Mouse (Mus musculus) urinary bladder, adult 2 months (tissue): ENCODE data around the gene Ap1g2. TPM values are rescaled to one million over a fixed set of nuclear protein-coding genes. Genes with fewer than 3 reads are reported as not detected.

Source experiments
- DNase-seq: peaks from one replicate; pipeline ENCODE4 v3.0.0; 2022; ENCODE audit warnings: low spot score
- polyA plus RNA-seq: library from polyadenylated mRNA; depleted of rRNA; stranded (reverse); fragments of >200 nt; gene quantifications from 2 replicates; pipeline ENCODE4 v1.2.3, GENCODE M21; 2012; rRNA removed

Gene Ap1g2
- polyA plus RNA-seq, 1 experiment: 26.6 TPM

DNA sequence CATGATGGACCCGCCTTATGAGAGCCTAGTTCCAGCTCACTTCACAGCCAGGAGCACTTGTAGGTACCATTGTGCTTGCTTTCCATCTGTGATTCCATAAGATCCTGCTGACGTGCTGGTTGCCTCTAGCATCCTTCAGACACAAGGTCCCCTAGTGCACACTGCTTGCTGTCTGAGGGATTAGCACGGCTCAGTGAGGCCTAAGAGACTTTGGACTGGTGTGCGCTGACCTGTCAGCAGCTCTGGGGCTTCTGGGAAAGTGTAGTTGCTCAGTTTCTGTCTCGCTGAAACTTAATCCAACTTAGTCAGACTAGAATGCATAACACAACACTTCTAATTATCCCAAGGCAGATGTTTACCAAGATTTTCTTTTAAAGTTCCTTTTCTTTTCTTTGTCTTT, 46.5 kb downstream of the Ap1g2 start:
- DNase-seq: no peak

DNA sequence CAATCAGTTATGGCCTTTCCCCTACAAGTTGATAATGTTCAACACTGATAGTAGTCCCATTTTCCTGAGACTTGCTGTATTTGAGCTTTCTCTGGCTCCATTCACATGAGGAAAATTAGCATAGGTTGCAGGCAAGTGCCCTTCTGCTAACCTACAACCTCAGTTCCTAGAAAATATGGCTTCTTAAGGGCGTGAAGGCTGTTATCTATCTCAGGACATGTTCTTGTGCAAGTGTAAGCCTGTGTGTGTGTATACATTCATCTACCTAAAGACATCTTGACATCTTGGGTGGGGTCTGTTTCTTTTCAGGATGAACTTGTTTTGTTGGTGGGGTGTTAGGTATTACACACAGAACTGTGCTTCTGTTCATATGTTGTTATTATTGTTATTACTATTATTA, 47.4 kb downstream of the Ap1g2 start:
- no peak for DNase-seq

DNA sequence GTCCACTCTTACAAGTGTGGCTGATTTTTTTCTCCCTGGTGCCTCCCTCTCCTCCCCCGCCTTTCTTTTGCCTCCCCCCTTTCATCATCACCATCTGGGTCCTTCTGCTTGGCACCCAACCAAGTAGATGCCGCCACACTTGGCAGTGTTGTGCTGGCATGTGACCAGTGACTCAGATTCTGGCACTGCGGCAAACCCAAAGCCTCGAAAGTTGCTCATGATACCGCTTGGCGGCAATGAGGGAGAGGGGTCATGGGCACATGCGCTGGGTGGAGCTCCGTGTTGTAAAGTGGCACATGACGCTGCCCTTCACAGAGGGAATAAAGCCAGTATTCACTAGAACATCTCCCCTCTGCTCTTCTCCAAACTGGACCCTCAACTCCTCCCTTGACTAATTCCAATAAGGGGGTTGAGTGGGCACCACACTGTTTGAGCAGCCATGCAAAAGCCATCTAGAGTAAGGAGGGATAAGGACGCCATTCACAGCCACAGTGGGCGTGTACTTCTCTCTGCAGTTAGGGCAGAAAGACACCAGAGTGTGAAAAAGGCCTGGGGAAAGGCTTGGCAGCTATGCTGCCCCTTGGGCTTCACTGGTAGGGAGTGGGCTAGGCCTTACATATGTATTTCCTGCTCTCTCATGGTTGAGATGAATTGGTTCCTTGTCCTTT, 51.1 kb downstream of the Ap1g2 start:
- DNase-seq: no peak

DNA sequence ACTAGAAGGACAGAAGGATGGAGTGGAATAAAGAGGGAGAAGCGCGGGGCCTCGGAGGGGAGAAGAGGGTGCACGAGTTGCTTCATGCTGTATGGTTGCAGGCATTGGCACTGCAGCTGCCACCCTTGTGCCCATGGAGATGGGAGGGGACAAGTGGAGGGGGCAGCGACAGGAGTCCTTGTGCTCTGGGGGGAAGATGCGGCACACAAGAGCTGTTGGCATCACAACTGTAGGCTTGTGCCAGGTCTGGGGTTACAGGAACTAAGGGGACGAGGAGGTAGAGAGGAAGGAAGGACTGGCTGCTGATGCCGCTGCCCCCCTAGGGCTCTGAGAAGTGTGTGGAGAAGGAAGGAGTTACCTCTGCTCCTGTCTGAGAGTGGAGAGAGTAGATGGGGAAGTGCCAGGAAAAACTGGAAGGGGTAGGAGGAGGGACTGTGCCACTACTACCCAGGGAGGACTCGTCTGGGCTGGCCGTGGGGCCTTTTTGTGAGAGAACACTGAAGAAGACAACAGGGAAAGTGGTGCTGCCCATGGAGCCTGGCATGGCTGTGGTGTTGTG, 52.1 kb downstream of the Ap1g2 start:
- no peak for DNase-seq

DNA sequence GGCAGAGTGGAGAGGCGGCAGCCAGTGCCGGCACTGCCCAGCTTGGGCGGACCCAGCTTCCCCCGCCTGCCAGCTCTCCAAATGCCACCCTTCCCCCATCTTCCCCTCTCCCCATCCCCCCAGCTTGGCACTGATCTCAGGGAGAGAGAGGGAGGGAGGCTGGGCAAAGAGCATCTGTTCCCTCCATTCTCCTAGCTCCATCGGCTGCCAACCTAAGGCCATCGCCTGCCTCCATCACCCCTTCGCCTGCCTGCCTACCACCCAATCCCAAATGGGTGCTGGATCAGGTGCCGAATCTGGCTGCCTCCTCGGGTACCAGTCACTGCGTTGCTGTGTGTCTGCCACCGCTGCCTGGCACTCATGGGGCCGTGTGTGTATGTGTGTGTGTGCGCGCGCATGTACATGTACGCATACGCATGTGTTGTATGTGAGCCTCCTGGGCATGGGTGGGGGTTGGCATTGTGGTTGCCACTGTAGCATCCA, 52.6 kb downstream of the Ap1g2 start:
- no peak for DNase-seq

DNA sequence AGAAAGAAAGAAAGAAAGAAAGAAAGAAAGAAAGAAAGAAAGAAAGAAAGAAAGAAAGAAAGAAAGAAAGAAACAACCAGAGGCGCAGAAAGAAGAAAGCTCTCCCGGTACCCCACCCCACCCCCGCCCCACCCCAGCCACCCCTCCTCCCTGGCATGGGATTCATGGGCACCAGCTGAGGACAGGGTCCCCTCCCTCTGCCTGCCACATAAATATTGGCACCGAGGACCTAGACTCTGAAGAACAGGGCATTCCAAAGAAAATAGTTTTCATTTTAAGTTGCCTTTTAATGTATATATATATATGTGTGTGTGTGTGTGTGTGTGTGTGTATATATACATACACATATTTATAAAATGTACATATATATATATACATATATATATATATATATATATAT, 53.3 kb downstream of the Ap1g2 start:
- no peak for DNase-seq

DNA sequence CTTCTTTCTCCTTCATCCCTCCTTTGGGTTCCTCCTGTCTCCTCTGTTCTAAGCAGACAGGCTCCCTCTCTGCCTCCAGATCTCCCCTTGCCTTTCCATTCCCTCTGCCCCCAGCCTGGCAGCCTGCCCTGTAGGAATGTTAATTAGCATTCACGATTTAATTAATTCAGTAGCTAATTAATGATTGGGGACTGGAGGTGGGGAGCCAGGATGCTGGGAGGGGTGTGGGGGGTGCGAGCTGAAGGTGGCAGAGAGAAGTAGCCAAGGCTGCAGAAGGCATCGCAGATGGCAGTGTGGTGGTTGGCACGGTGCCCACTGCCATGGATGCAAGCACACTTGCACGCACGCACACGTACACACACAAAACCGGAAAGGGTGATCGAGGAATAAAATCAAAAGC, 53.9 kb downstream of the Ap1g2 start:
- DNase-seq: no peak

Other genes starting within 250 kb of the Ap1g2 start
- gene Homez, start 235.6 kb downstream of the Ap1g2 start, polyA plus RNA-seq: 5.0 and 6.4 TPM in 2 replicates
- gene Ppp1r3e, start 229.0 kb downstream of the Ap1g2 start, polyA plus RNA-seq: 9.4 and 13.5 TPM in 2 replicates
- gene Bcl2l2, start 223.2 kb downstream of the Ap1g2 start, polyA plus RNA-seq: 63.7 and 76.7 TPM in 2 replicates
- 0.28 and 0.40 TPM in 2 replicates for gene Gm20521, start 223.2 kb downstream of the Ap1g2 start, polyA plus RNA-seq
- 278 and 430 TPM in 2 replicates for gene Pabpn1, start 214.1 kb downstream of the Ap1g2 start, polyA plus RNA-seq
- 102 and 148 TPM in 2 replicates for gene Slc22a17, start 193.5 kb downstream of the Ap1g2 start, polyA plus RNA-seq
- gene Efs, start 180.5 kb downstream of the Ap1g2 start, polyA plus RNA-seq: 46.6 and 52.9 TPM in 2 replicates
- gene Il25, start 173.9 kb downstream of the Ap1g2 start, polyA plus RNA-seq: 0.07 and 0.09 TPM in 2 replicates
- 4.2 and 5.1 TPM in 2 replicates for gene Cmtm5, start 170.3 kb downstream of the Ap1g2 start, polyA plus RNA-seq
- gene Myh6, start 139.7 kb downstream of the Ap1g2 start, polyA plus RNA-seq: 0.15 and 0.22 TPM in 2 replicates
- not detected in 2 replicates for gene Gm17428, start 129.7 kb downstream of the Ap1g2 start, polyA plus RNA-seq
- gene Myh7, start 112.0 kb downstream of the Ap1g2 start, polyA plus RNA-seq: 0.26 and 0.47 TPM in 2 replicates
- gene Ngdn, start 91.1 kb downstream of the Ap1g2 start, polyA plus RNA-seq: 53.7 and 65.8 TPM in 2 replicates
- 0.66 and 2.0 TPM in 2 replicates for gene Zfhx2, start 14.3 kb downstream of the Ap1g2 start, polyA plus RNA-seq
- gene Thtpa, start 11.8 kb downstream of the Ap1g2 start, polyA plus RNA-seq: 6.6 and 11.6 TPM in 2 replicates
- 2.4 and 2.8 TPM in 2 replicates for gene Jph4, start 10.3 kb upstream of the Ap1g2 start, polyA plus RNA-seq
- 0.08 and 0.21 TPM in 2 replicates for gene Dhrs2, start 115.4 kb upstream of the Ap1g2 start, polyA plus RNA-seq